In the genomic region with DNA sequence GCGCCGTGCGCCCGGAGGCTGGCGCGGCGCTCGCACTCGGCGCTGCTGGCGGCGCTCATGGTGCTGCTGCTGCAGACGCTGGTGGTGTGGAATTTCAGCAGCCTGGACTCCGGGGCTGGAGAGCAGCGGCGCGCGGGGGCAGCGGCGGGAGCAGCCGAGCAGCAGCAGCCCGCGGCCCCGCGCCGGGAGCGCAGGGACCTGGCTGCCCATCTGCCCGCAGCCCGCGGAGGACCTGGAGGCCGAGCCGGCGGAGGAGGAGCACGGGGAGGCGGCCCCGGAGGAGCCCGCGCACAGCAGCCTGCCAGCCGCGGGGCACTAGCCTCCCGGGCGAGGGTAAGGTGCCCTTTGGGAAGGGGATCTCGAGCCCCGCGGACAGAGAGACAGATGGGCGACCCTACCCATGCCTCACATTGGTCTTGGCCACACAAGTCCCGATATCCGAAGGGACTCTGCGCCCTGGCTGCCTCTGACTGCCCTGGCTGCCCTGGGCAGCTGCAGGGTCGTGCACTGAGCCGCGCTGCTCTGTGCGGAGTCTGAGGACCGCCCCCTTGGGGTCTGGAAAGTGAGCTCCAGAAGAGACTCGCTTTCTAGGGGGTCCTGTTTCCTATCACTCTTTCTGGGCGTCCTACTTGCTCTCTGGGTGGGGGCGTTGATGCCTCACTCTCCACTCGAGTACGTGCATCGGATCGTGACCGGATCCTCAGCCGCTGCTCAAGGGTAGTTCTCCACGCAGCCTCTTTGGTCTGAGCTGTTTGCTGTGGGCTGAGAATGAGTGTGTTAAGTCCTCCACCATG, we compare ENCODE assay signal across 8 mouse cellular contexts. TPM values are rescaled to one million over a fixed set of nuclear protein-coding genes. Genes with fewer than 3 reads are reported as not detected.
DNase-seq lines count a peak whose midpoint lies in the region; ATAC-seq lines count a peak whose summit lies in the region.

No protein-coding gene starts in this region.

- DNase-seq in ovary, adult 18-20 months (ENCODE audit: low spot score) = peak; percentile 16
- no peak for DNase-seq in ovary, postnatal 36 days (ENCODE audit: low spot score)
- peak; percentile 59 to 66 for DNase-seq in cerebellum, postnatal 10 days
- DNase-seq in gastrocnemius, postnatal 10 days = peak; percentile 64
- peak; percentile 36 to 73 for DNase-seq in kidney, postnatal 25 days
- DNase-seq in spleen, adult 12 weeks (ENCODE audit: low spot score) = peak; percentile 10
- DNase-seq in urinary bladder, postnatal 36 days (ENCODE audit: low spot score in 2 of 2) = no peak

- ATAC-seq in megakaryocyte, adult 5-6 weeks (ENCODE audit: poor library complexity, severe bottlenecking) = peak; percentile 21

RNA-seq across cellular contexts. Expression of a gene that starts 0.6 kb away (rescaled TPM):
- 1 to 10 TPM; 6.9 to 8.6 TPM for total RNA-seq in gastrocnemius, postnatal 10 days (2021)
- 26.8 and 27.9 TPM in 2 replicates for total RNA-seq in megakaryocyte, adult 5-6 weeks (2015)
- total RNA-seq in megakaryocyte, adult 5-6 weeks (2017) = 13.7 and 23.3 TPM in 2 replicates

Comparison
In these comparisons a context has a peak if more than half of its experiments do, and no peak if none do; other contexts are left out.
1. DNase-seq: peak in ovary, adult 18-20 months (single experiment), cerebellum, postnatal 10 days (2 of 2), gastrocnemius, postnatal 10 days (single experiment), kidney, postnatal 25 days (2 of 2) and spleen, adult 12 weeks (single experiment); none in ovary, postnatal 36 days (single experiment) and urinary bladder, postnatal 36 days (0 of 2).